Mouse (Mus musculus) cerebral cortex, adult 2 months (tissue): ENCODE measurements around the gene Vtcn1.

Source experiments
- WGBS: fragments of 180-500 bp; shearing (Covaris S2); methylation state at CpG from one replicate; pipeline ENCODE4 v1.1.7; 2018; 5-methylcytosine and 5-hydroxymethylcytosine counted together

Gene Vtcn1

DNA sequence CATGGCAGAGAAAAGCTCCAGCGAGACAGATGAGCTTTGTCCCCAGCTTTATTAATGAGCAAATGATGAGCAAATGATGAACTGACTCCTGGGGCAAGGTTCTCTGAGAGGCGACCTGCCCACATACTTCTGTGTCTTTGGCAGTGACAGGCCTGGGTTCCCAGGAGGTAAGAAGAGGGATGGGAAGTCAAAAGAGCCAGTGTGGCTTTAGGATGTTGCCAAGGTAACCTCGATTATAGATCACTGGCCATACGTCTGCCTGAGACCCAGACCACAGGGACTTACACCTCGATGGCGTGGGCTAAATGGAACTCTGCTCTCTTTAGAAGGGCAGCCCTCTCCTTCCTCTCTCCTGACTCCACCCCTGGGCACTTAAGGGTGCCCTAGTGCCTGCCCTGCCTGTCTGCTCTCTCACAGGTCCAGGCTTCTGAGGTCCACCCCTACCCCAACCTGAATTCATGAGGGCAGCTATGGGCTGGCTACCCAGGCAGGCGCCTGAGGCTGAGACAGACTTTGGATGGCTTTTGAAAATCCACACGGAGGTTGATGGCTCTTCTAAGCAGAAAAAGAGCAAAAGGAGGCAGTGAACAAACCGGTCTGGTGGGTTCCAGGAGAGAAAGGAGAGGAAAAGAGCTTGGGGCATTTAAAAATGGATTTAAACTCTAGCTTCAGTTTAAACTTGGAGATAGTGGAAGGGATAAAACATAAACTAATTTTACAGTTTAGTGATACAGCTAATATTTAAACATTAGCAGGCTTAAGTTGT is 31.0 kb downstream of the Vtcn1 start:
- 83% methylated on average over 9 of the region's 9 CpGs for WGBS

- 86% methylated on average over 5 of the region's 5 CpGs for WGBS
These were observed 31.9 kb downstream of the Vtcn1 start for GRCm38 (mm10) chr3:100857139-100857538.

- WGBS = 64% methylated on average over 5 of the region's 5 CpGs
These were observed 33.2 kb downstream of the Vtcn1 start for GRCm38 (mm10) chr3:100858334-100859002.

GRCm38 (mm10) chr3:100861307-100862303 is 36.3 kb downstream of the Vtcn1 start:
- WGBS = 64% methylated on average over 23 of the region's 23 CpGs

GRCm38 (mm10) chr3:100866946-100867345 is 41.7 kb downstream of the Vtcn1 start:
- WGBS = 34% methylated on average over 5 of the region's 5 CpGs

- 88% methylated on average over 4 of the region's 4 CpGs for WGBS
These were observed 51.8 kb downstream of the Vtcn1 start for GRCm38 (mm10) chr3:100877057-100877456.

DNA sequence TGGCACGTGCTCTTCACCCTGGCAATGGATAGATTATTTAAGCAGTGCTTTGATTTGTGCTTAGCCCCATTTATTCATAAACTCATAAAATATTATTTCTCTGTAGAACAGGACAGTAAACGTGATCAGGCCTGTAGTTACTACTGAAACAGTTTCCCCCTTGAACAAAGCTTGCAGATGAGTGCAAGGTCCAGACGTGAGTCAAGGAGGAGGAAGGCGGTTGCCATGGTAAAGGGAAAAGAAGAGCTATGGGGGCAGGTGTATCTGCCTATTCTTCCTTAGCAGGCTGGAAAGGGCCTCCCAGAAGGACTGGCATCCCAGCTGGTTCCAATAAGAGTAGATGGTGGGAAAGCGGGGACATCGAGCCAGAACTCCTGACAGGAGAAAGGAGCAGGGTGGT is 56.1 kb downstream of the Vtcn1 start:
- WGBS = 66% methylated on average over 6 of the region's 6 CpGs

DNA sequence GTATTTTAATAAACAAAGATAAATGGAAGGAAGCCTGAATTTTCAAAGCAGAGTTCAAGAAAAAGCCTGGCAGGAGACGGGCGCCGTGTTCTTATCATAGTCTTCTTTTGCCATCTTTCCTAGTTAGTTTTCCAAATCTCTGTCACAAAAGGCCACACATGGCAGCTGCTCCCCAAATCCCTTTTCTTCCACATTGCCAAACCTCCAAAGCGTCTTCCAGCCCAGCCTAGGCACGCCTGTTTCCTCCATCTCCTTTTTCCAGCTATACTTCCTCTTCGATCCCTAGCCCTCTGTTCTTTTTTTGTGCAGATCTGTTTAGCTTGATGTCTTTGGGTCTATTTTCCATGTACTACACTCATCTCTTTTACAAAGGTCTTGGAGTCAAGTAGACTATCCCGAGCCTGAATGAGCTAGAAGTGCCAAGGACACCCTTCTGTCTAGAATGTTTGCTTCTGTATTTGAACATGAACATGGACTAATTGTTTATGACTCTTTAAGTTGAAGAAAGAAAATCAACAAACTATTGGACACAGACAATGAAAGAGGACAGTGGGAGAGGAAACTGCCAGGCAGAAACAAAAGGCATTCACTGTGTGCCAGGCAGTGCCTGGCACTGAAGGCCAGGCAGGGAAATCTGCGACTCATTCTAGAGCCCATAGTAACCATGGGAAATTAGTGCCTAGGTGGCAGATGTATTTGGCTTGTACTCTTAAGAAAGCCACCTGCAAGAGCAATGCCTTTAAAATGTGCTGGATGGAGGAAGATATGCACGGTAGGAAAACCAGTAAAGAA is 56.8 kb downstream of the Vtcn1 start:
- 67% methylated on average over 9 of the region's 9 CpGs for WGBS

DNA sequence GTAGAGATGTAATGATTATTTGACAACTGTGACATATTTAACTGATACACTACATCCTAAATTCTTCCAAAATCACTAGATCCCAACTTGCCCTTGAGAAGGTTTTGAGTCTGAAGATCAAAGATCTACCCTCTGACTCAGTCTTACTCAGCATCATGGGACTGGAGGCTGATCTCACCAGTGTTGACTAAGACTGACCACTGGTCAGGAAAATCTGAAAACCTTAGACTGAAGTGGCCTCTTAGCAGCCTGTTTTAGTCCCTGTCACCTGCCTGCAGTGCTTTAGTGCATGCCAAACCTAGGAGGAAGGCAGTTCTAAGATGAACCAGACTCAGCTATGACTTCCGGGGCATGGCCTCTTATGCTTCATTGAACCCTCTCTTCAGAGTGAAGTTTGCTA is 64.0 kb downstream of the Vtcn1 start:
- 100% methylated on average over 1 of the region's 1 CpGs for WGBS

DNA sequence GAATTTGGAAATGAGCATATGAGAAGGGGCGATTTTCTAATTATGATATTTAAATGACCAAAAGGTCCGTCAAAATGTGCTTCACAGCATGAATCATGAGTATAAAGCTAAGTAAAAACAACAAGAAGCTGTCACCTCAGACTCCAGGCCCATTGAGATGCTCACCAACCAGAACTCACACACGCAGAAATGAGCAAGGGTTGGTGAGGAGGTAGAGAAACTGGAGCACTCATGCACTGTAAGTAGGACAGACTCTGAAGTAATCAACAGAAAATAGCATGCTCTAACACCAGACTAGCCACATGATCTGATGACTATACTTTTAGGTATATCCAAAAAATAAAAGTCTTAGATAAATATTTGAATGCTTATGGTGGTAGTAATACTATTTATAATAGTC is 65.1 kb downstream of the Vtcn1 start:
- WGBS = 74% methylated on average over 3 of the region's 3 CpGs

DNA sequence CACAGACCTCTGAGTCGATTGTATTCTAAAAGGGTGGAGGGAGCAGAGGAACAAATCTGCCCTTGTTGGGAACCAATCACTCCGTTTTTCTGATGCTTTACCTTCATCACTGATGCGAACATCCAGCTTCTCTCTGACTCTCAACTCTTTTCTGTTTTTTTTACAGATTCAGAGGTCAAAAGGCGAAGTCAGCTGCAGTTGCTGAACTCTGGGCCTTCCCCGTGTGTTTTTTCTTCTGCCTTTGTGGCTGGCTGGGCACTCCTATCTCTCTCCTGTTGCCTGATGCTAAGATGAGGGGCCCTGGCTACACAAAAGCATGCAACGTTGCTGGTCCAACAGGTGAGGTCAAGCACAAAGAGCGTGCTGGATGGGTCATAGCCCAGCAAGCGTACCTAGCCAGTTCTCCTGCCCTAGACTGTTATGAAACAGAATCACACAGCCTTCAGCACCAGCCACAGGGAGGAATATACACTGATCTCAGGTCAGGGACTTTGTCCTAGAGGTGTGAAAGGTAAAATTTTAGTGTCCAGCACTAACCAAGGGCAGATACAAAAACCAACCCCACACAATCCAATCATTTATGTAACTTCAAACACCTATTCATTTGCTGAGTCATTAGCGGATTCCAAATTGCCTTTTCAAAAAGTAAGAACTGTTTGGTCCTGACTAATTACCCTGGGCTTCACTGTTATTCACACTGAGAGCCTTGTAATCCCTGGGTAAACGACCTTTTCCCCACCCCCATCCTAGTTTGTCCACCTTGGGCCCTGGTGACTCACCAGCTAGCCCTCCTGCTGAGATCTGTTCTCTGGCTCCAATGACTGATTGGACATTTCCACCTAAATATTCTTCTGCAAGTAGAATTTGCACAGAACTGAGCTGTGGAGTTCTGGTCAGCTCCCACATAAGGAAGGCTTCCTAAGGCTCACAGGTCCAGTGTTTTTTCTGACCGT is 67.4 kb downstream of the Vtcn1 start:
- 80% methylated on average over 11 of the region's 11 CpGs for WGBS

DNA sequence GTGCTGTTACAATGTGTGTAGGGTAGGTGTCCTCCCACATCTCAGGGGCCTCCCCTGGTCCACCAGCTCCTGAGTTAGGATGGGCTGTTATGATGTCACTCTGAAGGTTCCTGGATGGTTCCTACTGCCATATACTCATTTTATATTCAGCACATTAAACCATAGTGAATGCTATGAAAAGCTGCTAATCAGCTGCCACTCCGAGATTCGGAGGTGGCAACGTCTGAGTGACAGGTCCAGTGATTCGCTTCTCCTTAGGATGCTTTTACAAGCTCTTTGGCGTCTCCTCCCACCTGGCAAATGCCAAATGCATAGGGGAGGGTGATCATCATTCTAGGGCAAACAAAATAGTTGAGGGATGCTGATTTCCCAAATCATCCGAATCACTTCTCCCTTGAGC is 70.2 kb downstream of the Vtcn1 start:
- 58% methylated on average over 6 of the region's 6 CpGs for WGBS

DNA sequence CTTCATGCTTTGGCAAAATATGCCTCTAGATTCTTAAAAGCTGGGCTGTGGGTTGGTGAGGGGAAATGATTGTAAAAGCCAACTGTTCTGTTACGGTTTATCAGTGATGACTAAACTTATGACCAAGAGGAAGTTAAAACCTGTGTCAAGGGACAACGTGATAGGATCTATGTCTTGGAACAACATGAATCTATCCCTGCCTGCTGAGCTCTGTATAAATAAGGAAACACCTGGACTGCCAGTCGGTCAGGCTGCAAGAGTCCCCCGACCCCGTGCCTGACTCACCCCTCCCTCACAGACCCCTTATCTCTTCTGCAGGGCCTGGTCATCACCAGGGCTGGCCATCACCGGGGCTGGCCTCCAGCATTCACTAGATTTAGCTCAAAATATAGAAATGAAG is 80.9 kb downstream of the Vtcn1 start:
- WGBS = 73% methylated on average over 6 of the region's 6 CpGs

DNA sequence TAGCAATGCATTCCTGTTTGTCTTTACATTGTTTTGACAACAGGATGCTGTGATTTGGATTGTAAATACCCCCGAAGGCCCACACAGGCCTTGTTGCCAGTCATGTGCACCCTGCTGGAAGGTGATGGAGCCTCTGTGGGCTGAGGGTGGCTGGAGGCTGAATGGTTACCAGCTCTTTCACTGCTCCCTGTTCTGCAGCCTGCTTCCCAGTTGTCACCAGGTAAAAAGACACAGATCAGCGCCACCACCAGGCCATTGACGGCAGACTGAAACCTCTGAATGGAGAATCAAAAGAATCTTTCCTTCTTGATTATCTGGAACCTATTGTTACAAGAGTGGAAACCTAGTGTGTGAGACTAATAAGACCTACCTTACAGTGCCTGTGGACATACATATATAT is 81.7 kb downstream of the Vtcn1 start:
- 36% methylated on average over 3 of the region's 3 CpGs for WGBS

DNA sequence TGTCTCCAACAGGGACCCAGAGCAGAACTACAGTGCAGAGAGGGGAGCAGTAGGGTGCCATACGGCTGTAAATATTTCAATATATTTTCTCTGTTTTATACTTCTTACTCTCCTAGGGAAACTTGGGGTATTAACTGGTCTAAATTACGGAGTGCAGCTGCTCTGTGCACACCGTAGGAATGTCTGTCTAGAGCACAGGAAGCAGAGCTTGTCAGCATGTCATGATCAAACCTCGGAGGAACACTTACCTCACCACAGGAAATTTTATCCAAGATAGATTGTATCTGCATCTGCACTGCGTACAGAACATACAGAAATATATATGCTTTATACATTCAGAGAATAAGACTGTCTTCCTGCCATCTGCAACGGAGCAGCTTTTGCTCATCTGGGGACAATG is 83.3 kb downstream of the Vtcn1 start:
- 65% methylated on average over 6 of the region's 6 CpGs for WGBS

DNA sequence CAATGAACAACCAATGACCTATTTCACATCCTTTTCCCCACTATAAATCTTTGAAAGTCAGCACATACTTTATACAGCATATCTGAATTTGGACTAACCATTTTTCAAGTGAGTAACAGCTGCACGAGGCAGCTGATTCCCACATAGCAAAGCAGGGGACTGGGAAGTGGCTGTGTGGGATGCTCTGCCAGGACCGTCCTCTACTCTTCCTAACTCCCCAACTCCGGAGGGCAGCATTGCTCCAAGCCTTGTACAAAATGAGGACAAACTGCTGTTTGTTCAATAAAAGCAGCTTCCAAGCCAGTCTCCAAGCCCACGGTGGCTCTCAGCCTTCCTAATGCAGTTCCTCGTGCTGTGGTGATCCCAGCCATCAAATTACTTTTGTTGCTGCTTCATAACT is 85.4 kb downstream of the Vtcn1 start:
- WGBS = 27% methylated on average over 5 of the region's 5 CpGs

DNA sequence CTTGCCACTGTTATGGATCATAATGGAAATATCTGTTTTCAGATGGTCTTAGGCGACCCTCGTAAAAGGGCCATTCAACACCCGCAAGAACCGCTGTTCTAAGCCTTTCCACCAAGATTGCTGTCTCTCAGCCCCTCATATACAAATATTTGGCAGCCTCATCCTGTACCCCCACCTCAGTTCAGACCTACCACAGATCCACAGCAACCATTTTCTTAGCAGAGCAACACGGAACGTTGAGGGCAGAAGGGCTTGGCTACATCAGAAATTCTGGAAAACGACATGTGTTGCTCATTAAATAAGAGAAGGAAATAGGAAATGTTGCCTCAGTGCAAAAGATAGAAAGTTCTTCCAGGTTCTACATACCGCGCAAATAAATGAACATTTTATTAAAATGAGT is 85.8 kb downstream of the Vtcn1 start:
- WGBS = 72% methylated on average over 9 of the region's 9 CpGs

- 59% methylated on average over 7 of the region's 7 CpGs for WGBS
These were observed 86.4 kb downstream of the Vtcn1 start for GRCm38 (mm10) chr3:100911498-100912213.

- WGBS = 13% methylated on average over 7 of the region's 7 CpGs
These were observed 91.6 kb downstream of the Vtcn1 start for GRCm38 (mm10) chr3:100916844-100917243.
